Mouse (Mus musculus) heart, postnatal 0 days (tissue): ENCODE measurements around the gene Map2. TPM values are rescaled to one million over a fixed set of nuclear protein-coding genes. Genes with fewer than 3 reads are reported as not detected.

Source experiments
- ATAC-seq: fragments of 200-750 bp; cut with Nextera tagmentation; 2 replicates; pipeline ENCODE4 v1.8.0; 2017; ENCODE audit warnings: low read depth, moderate number of reproducible peaks, moderate library complexity; ENCODE audit not compliant: insufficient read depth
- DNase-seq: peaks from one replicate; pipeline ENCODE4 v3.0.0-alpha.2; 2016; ENCODE audit warnings: low spot score
- H3K27ac ChIP-seq: fragments of 300-500 bp; sonication (generic); 2 replicates; pipeline ENCODE4 v1.5.1; 2014; ENCODE audit warnings: low read depth, mild to moderate bottlenecking
- H3K27me3 ChIP-seq: fragments of 300-500 bp; sonication (generic); 2 replicates; pipeline ENCODE4 v1.6.1; 2014; ENCODE audit warnings: low read length, mixed read lengths; ENCODE audit not compliant: control insufficient read depth, insufficient read depth
- H3K36me3 ChIP-seq: fragments of 300-500 bp; sonication (generic); replicated peaks from 2 replicates; pipeline ENCODE4 v1.6.1; 2014; ENCODE audit warnings: low read length, mixed read lengths; ENCODE audit not compliant: control insufficient read depth, insufficient read depth
- H3K4me1 ChIP-seq: fragments of 300-500 bp; sonication (generic); 2 replicates; pipeline ENCODE4 v1.6.1; 2014; ENCODE audit warnings: antibody characterized with exemption; ENCODE audit not compliant: control insufficient read depth, insufficient read depth
- H3K4me2 ChIP-seq: fragments of 300-500 bp; sonication (generic); 2 replicates; pipeline ENCODE4 v1.6.1; 2014; ENCODE audit warnings: low read depth, mild to moderate bottlenecking, low read length, moderate library complexity
- H3K4me3 ChIP-seq: fragments of 300-500 bp; sonication (generic); 2 replicates; pipeline ENCODE4 v1.5.1; 2014; ENCODE audit warnings: low read depth, low read length
- H3K9ac ChIP-seq: fragments of 300-500 bp; sonication (generic); replicated peaks from 2 replicates; pipeline ENCODE4 v1.6.1; 2014; ENCODE audit warnings: low read depth, low read length, mixed read lengths
- H3K9me3 ChIP-seq: fragments of 300-500 bp; sonication (generic); replicated peaks from 2 replicates; pipeline ENCODE4 v1.6.1; 2016; ENCODE audit warnings: low read length; ENCODE audit not compliant: control insufficient read depth
- CTCF ChIP-seq: IDR thresholded peaks from 2 replicates; pipeline ENCODE4 v1.5.1; 2016; ENCODE audit warnings: antibody characterized with exemption, control low read depth, low read depth
- EP300 ChIP-seq: IDR thresholded peaks from 2 replicates; pipeline ENCODE4 v1.6.1; 2016; ENCODE audit warnings: antibody characterized with exemption, low read depth
- WGBS: fragments of 180-500 bp; shearing (Covaris S2); extraction: QIAGEN DNeasy Blood & Tissue Kit; methylation state at CpG from one replicate; pipeline ENCODE4 v1.1.7; 2014; 5-methylcytosine and 5-hydroxymethylcytosine counted together
- polyA plus RNA-seq: library from polyadenylated mRNA; unstranded; fragments of >200 nt; fragmentation: Nextera tagmentation; extraction: Ambion mirVana; gene quantifications from 2 replicates; pipeline ENCODE4 v1.2.1, GENCODE M21; 2015
- total RNA-seq: library from RNA; depleted of rRNA; stranded (reverse); fragments of >200 nt; gene quantifications from 2 replicates; pipeline ENCODE4 v1.2.3, GENCODE M21; 2014; ENCODE audit warnings: low replicate concordance

Map2 gene
- total and polyA plus RNA-seq, 2 experiments from 2014 or later = 0.97 to 19.9 TPM

- Histone ChIP-seq H3K36me3 (no peaks in the 10 kb centered on the region), H3K4me1 (no peaks in the 10 kb centered on the region), H3K4me2 (no peak overlapping the region), H3K9ac (no peak overlapping the region), H3K9me3 (no peaks in the 10 kb centered on the region), H3K27ac (no peak overlapping the region), H3K27me3 (no peaks in the 10 kb centered on the region), H3K4me3 (no peak overlapping the region)
- ATAC-seq (no peak), DNase-seq (no peak)
- WGBS = 72% methylated on average over 2 of the region's 2 CpGs
- TF ChIP-seq CTCF = no peak
- TF ChIP-seq EP300 = no peak
These were observed 30.4 kb downstream of the Map2 start for GRCm38 (mm10) chr1:66205517-66205916.

- Histone ChIP-seq H3K4me1 (no peaks in the 10 kb centered on the region), H3K27me3 (no peaks in the 10 kb centered on the region), H3K36me3 (no peaks in the 10 kb centered on the region), H3K4me2 (no peak overlapping the region), H3K4me3 (no peak overlapping the region), H3K9ac (no peak overlapping the region), H3K27ac (no peak overlapping the region), H3K9me3 (no peaks in the 10 kb centered on the region)
- TF ChIP-seq EP300 (no peak), CTCF (no peak)
- DNase-seq (no peak), ATAC-seq (no peak)
- 64% methylated on average over 3 of the region's 3 CpGs for WGBS
These were observed 31.8 kb downstream of the Map2 start for GRCm38 (mm10) chr1:66206904-66207303.

GRCm38 (mm10) chr1:66211074-66211791 lies 36.2 kb downstream of the Map2 start:
- no peak overlapping the region for H3K9ac ChIP-seq
- no peak overlapping the region for H3K4me2 ChIP-seq
- no peak overlapping the region for H3K4me3 ChIP-seq
- DNase-seq = no peak
- no peaks in the 10 kb centered on the region for H3K4me1 ChIP-seq
- H3K9me3 ChIP-seq = no peaks in the 10 kb centered on the region
- 63% methylated on average over 7 of the region's 7 CpGs for WGBS
- H3K36me3 ChIP-seq = no peaks in the 10 kb centered on the region
- H3K27ac ChIP-seq = no peak overlapping the region
- TF ChIP-seq CTCF (no peak), EP300 (no peak)
- no peak for ATAC-seq
- no peaks in the 10 kb centered on the region for H3K27me3 ChIP-seq

GRCm38 (mm10) chr1:66221497-66221896 lies 46.4 kb downstream of the Map2 start:
- Histone ChIP-seq H3K9me3 (no peaks in the 10 kb centered on the region), H3K4me3 (no peak overlapping the region), H3K9ac (no peak overlapping the region), H3K36me3 (no peaks in the 10 kb centered on the region), H3K4me1 (no peaks in the 10 kb centered on the region), H3K27ac (no peak overlapping the region), H3K4me2 (no peak overlapping the region), H3K27me3 (no peaks in the 10 kb centered on the region)
- ATAC-seq = no peak
- WGBS = 63% methylated on average over 4 of the region's 4 CpGs
- TF ChIP-seq EP300 (no peak), CTCF (no peak)
- no peak for DNase-seq

- Histone ChIP-seq H3K4me2 (no peak overlapping the region), H3K27ac (no peak overlapping the region), H3K9me3 (no peaks in the 10 kb centered on the region), H3K4me3 (no peak overlapping the region), H3K27me3 (no peaks in the 10 kb centered on the region), H3K9ac (no peak overlapping the region), H3K36me3 (no peaks in the 10 kb centered on the region), H3K4me1 (no peaks in the 10 kb centered on the region)
- WGBS = 42% methylated on average over 1 of the region's 1 CpGs
- DNase-seq = no peak
- TF ChIP-seq EP300 (no peak), CTCF (no peak)
- ATAC-seq = no peak
These were observed 48.3 kb downstream of the Map2 start for GRCm38 (mm10) chr1:66223331-66223730.
